In the genomic region with DNA sequence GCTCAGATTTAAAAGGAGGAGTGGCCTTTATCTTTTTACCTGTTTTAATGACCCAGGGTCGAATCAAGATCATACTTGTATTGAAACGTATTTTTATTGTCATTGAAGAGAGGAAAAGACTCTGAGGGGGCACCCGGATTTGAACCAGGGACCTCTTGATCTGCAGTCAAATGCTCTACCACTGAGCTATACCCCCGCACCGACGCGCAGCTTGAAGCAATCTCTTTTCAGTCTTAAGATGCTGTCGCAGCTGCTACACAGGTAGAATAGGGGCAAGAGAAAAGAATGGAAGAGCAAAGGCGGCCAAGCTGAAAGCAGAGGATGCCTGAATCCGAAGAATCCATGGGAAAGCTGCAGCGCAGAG, we compare ENCODE assay signal across 8 mouse cellular contexts. TPM values are rescaled to one million over a fixed set of nuclear protein-coding genes. Genes with fewer than 3 reads are reported as not detected.
DNase-seq lines count a peak whose midpoint lies in the region; ATAC-seq lines count a peak whose summit lies in the region.

Gene Lasp1 (plus strand): TSS at position 219 of the 364 bp plus-strand sequence.

- peak; percentile 59 for ATAC-seq in hindbrain, embryonic 12.5 days (ENCODE audit: low FRiP score)

- H3K9me3 ChIP-seq in hindbrain, embryonic 12.5 days (replicated peaks) = no peaks in the 10 kb centered on the region

- peaks cover 23% of the 10 kb centered on the region for H3K4me1 ChIP-seq in hindbrain, embryonic 12.5 days

- peak within 1 kb of the TSS; percentile 93 for H3K4me3 ChIP-seq in hindbrain, embryonic 12.5 days

- no peaks in the 10 kb centered on the region for H3K36me3 ChIP-seq in hindbrain, embryonic 12.5 days

- peak within 1 kb of the TSS; percentile 77 for H3K4me2 ChIP-seq in hindbrain, embryonic 12.5 days (replicated peaks)

- peak within 1 kb of the TSS; percentile 98 for H3K27ac ChIP-seq in hindbrain, embryonic 12.5 days

- peak; percentile 91 for DNase-seq in MN1 (ENCODE audit: low spot score)
- DNase-seq in cerebellum, adult 9-10 months = peak; percentile 96
- peak; percentile 86 to 93 for DNase-seq in frontal cortex, postnatal 14 days (ENCODE audit: low spot score in 2 of 2)
- peak; percentile 95 to 96 for DNase-seq in layer of hippocampus, postnatal 25 days (ENCODE audit: extremely low spot score in 1 of 2, low spot score in 1 of 2)
- peak; percentile 89 for DNase-seq in lung, postnatal 14 days
- DNase-seq in ovary, postnatal 36 days (ENCODE audit: low spot score) = peak; percentile 87
- DNase-seq in thymus, postnatal 4 days = peak; percentile 95

- peak within 1 kb of the TSS; percentile 92 for H3K9ac ChIP-seq in hindbrain, embryonic 12.5 days

- H3K27me3 ChIP-seq in hindbrain, embryonic 12.5 days = no peaks in the 10 kb centered on the region

- under 1% methylated on average over 11 of the region's 11 CpGs for WGBS in hindbrain, embryonic 12.5 days

RNA-seq across cellular contexts. Expression of gene Lasp1, which starts in this region (rescaled TPM):
- polyA plus RNA-seq in hindbrain, embryonic 12.5 days (2016; fragmentation: Nextera tagmentation; extraction: Ambion mirVana) = 111 and 120 TPM in 2 replicates
- total RNA-seq in layer of hippocampus, postnatal 25 days (2021) = 100 to 1,000 TPM; 102 to 114 TPM

Comparison
In these comparisons a context has a peak if more than half of its experiments do, and no peak if none do; other contexts are left out.
1. Peak in every context shown above with its lines: DNase-seq, ATAC-seq, H3K4me3 ChIP-seq and H3K27ac ChIP-seq.